Mouse (Mus musculus): ENCODE data around the gene Gm10972. TPM values are rescaled to one million over a fixed set of nuclear protein-coding genes. Genes with fewer than 3 reads are reported as not detected.
"Not testable (repeated sequence)": the region's sequence is repeated elsewhere in the genome, so short reads cannot be mapped to it uniquely, and the experiment has no call there.

Gm10972 gene
- polyA plus RNA-seq, 1 experiment from 2014 or later: not detected

DNA sequence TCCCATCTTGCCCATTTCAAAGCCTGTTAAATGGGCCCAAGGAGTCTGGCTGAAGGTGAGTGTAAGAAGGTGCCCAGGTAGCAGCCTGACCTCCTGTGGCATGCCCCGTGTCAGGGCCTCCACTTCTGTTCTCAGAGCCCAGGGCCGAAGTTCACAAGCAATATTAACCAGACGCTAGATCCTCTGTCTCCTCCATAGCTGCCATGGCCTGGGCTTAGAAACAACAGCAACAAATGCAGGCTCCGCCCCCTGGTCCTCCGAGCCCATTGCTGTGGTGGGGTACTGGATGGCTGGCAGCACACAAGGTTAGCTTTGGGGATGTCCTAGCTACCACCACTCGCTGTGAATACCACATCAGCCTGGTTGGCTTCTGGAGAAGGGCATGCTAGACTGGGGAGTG is 47.2 kb downstream of the Gm10972 start:
- not testable (repeated sequence) for H3K9ac ChIP-seq; DNase-seq; H3K27ac ChIP-seq (ENCODE audit: low read depth); ATAC-seq (ENCODE audit: insufficient read depth); H3K4me3 ChIP-seq (ENCODE audit: low read depth, low read length); H3K9me3 ChIP-seq (ENCODE audit: low read depth, low read length); H3K36me3 ChIP-seq (ENCODE audit: insufficient read depth); H3K4me2 ChIP-seq; H3K27me3 ChIP-seq (ENCODE audit: insufficient read depth, low read length); H3K4me1 ChIP-seq (ENCODE audit: insufficient read depth)
- WGBS: 55% methylated on average over 6 of the region's 6 CpGs

DNA sequence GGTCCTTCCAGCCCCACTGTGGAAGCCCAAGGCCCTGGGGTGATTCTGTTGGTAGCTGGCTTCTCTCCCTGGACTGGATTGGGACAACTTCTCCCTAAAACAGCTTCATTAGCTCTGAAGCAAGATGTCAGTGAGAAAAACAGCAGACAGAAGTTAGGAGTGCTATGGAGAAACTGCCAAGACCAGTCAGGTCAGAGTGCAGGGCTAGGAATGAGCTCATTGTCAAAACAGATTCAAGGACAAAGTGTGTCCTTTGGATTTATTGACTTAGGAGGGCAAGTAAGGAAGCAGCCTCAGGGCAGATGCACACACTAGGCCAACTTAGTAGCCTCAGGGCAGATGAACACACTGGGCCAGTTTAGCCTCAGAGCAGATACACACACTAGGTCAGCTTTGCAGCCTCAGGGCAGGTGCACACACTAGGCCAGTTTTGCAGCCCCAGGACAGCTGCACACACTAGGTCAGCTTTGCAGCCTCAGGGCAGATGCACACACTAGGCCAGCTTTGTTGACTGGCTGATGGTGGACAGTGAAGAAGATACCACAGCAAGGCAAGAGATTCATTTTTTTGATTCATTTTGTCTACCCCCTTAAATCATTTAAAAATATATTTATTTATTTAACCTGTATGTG is 47.8 kb downstream of the Gm10972 start:
- H3K4me3 ChIP-seq (ENCODE audit: low read depth, low read length): no peak overlapping the region
- no peak overlapping the region for H3K4me2 ChIP-seq
- ATAC-seq (ENCODE audit: insufficient read depth) (no peak), DNase-seq (no peak)
- no peaks in the 10 kb centered on the region for H3K4me1 ChIP-seq (ENCODE audit: insufficient read depth)
- no peak overlapping the region for H3K27ac ChIP-seq (ENCODE audit: low read depth)
- H3K9ac ChIP-seq: no peak overlapping the region
- no peaks in the 10 kb centered on the region for H3K9me3 ChIP-seq (ENCODE audit: low read depth, low read length)
- no peaks in the 10 kb centered on the region for H3K36me3 ChIP-seq (ENCODE audit: insufficient read depth)
- no peaks in the 10 kb centered on the region for H3K27me3 ChIP-seq (ENCODE audit: insufficient read depth, low read length)
- TF ChIP-seq CTCF (IDR thresholded peaks at IDR 0.05; ENCODE audit: low read depth): no peak

DNA sequence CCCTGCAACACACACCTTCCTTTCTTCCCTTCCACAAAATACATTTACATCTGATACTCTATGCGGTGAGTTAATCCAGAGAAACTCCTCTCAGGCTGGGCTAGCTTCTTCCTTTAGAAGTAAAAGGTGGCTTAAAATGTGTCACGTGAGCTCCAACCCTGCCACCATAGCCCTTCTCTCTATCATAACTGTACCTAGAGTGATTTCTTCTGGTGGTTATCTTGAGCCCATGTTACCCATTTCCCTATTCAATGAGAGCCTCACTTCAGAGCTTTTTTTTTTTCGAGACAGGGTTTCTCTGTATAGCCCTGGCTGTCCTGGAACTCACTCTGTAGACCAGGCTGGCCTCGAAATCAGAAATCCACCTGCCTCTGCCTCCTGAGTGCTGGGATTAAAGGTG is 48.8 kb downstream of the Gm10972 start:
- ATAC-seq (ENCODE audit: insufficient read depth); H3K9ac ChIP-seq; H3K27me3 ChIP-seq (ENCODE audit: insufficient read depth, low read length); H3K4me3 ChIP-seq (ENCODE audit: low read depth, low read length); H3K36me3 ChIP-seq (ENCODE audit: insufficient read depth); H3K9me3 ChIP-seq (ENCODE audit: low read depth, low read length); H3K4me2 ChIP-seq; H3K4me1 ChIP-seq (ENCODE audit: insufficient read depth); DNase-seq; H3K27ac ChIP-seq (ENCODE audit: low read depth): not testable (repeated sequence)
- WGBS: 89% methylated on average over 4 of the region's 4 CpGs

Other genes with a start within 250 kb of the Gm10972 start
- 0.08 and 0.11 TPM in 2 replicates for gene Lingo4, start 244.6 kb upstream of the Gm10972 start, polyA plus RNA-seq (2014; fragmentation: Nextera tagmentation; extraction: Ambion mirVana)
- gene Tdrkh, start 229.8 kb upstream of the Gm10972 start, polyA plus RNA-seq (2014; fragmentation: Nextera tagmentation; extraction: Ambion mirVana): 8.8 and 10.0 TPM in 2 replicates
- 64.6 and 66.0 TPM in 2 replicates for gene Mrpl9, start 199.8 kb upstream of the Gm10972 start, polyA plus RNA-seq (2014; fragmentation: Nextera tagmentation; extraction: Ambion mirVana)
- gene Oaz3, start 199.2 kb upstream of the Gm10972 start, polyA plus RNA-seq (2014; fragmentation: Nextera tagmentation; extraction: Ambion mirVana): 0.29 TPM in 1 of 2 replicates, not detected in the other
- 0.99 and 2.0 TPM in 2 replicates for gene Celf3, start 164.8 kb upstream of the Gm10972 start, polyA plus RNA-seq (2014; fragmentation: Nextera tagmentation; extraction: Ambion mirVana)
- gene Riiad1, start 162.8 kb upstream of the Gm10972 start, polyA plus RNA-seq (2014; fragmentation: Nextera tagmentation; extraction: Ambion mirVana): 2.0 and 2.5 TPM in 2 replicates
- 38.7 and 40.4 TPM in 2 replicates for gene Snx27, start 60.4 kb upstream of the Gm10972 start, polyA plus RNA-seq (2014; fragmentation: Nextera tagmentation; extraction: Ambion mirVana)
- gene Tuft1, start 15.8 kb downstream of the Gm10972 start, polyA plus RNA-seq (2014; fragmentation: Nextera tagmentation; extraction: Ambion mirVana): 8.2 and 8.8 TPM in 2 replicates
- 4.2 and 4.9 TPM in 2 replicates for gene Selenbp2, start 50.4 kb downstream of the Gm10972 start, polyA plus RNA-seq (2014; fragmentation: Nextera tagmentation; extraction: Ambion mirVana)
- 18.3 and 19.5 TPM in 2 replicates for gene Cgn, start 143.4 kb downstream of the Gm10972 start, polyA plus RNA-seq (2014; fragmentation: Nextera tagmentation; extraction: Ambion mirVana)
- gene Pogz, start 194.5 kb downstream of the Gm10972 start, polyA plus RNA-seq (2014; fragmentation: Nextera tagmentation; extraction: Ambion mirVana): 21.3 and 22.1 TPM in 2 replicates
- gene Psmb4, start 243.8 kb downstream of the Gm10972 start, polyA plus RNA-seq (2014; fragmentation: Nextera tagmentation; extraction: Ambion mirVana): 343 and 370 TPM in 2 replicates